Mouse (Mus musculus): ENCODE data around the gene Gm49486.

The Gm49486 gene

GRCm38 (mm10) chr15:79299563-79300155 is 70.5 kb downstream of the Gm49486 start:
- DNase-seq (ENCODE audit: low read depth, low spot score): no peak
- Histone ChIP-seq H3K27me3 (ENCODE audit: control insufficient read depth, insufficient read depth, low read length, poor library complexity, severe bottlenecking) (no peaks in the 10 kb centered on the region), H3K36me3 (ENCODE audit: control insufficient read depth, insufficient read depth, low read length, poor library complexity, severe bottlenecking) (no peaks in the 10 kb centered on the region)

GRCm38 (mm10) chr15:79303725-79304124 is 74.5 kb downstream of the Gm49486 start:
- DNase-seq (ENCODE audit: low read depth, low spot score): no peak
- H3K27me3 ChIP-seq (ENCODE audit: control insufficient read depth, insufficient read depth, low read length, poor library complexity, severe bottlenecking): no peaks in the 10 kb centered on the region
- no peaks in the 10 kb centered on the region; the same call in 1 of the 2 replicates for H3K36me3 ChIP-seq (ENCODE audit: control insufficient read depth, insufficient read depth, low read length, poor library complexity, severe bottlenecking)

- H3K27me3 ChIP-seq (ENCODE audit: control insufficient read depth, insufficient read depth, low read length, poor library complexity, severe bottlenecking): no peaks in the 10 kb centered on the region
- no peaks in the 10 kb centered on the region; the same call in 1 of the 2 replicates for H3K36me3 ChIP-seq (ENCODE audit: control insufficient read depth, insufficient read depth, low read length, poor library complexity, severe bottlenecking)
- no peak for DNase-seq (ENCODE audit: low read depth, low spot score)
Measured at GRCm38 (mm10) chr15:79304832-79305231, 75.6 kb downstream of the Gm49486 start.

- no peak for DNase-seq (ENCODE audit: low read depth, low spot score)
- peaks cover 4% of the 10 kb centered on the region for H3K36me3 ChIP-seq (ENCODE audit: control insufficient read depth, insufficient read depth, low read length, poor library complexity, severe bottlenecking)
Measured at GRCm38 (mm10) chr15:79306043-79306637, 76.9 kb downstream of the Gm49486 start.

More at GRCm38 (mm10) chr15:79306043-79306637, 76.9 kb downstream of the Gm49486 start:
- H3K27me3 ChIP-seq (ENCODE audit: control insufficient read depth, insufficient read depth, low read length, poor library complexity, severe bottlenecking): no peaks in the 10 kb centered on the region

Data from splenic B cell, adult 2 months (primary cell).